Mouse (Mus musculus) hindbrain, embryonic 12.5 days (tissue): ENCODE measurements around the gene 1700028P14Rik. TPM values are rescaled to one million over a fixed set of nuclear protein-coding genes. Genes with fewer than 3 reads are reported as not detected.

ENCODE experiments used
- ATAC-seq: fragments of 200-750 bp; cut with Nextera tagmentation; 2 replicates; pipeline ENCODE4 v1.8.0; 2017; ENCODE audit warnings: moderate TSS enrichment; ENCODE audit not compliant: low FRiP score
- H3K27ac ChIP-seq: fragments of 300-500 bp; sonication (generic); 2 replicates; pipeline ENCODE4 v1.5.1; 2016; ENCODE audit warnings: mild to moderate bottlenecking
- H3K27me3 ChIP-seq: fragments of 300-500 bp; sonication (generic); 2 replicates; pipeline ENCODE4 v1.6.1; 2016; ENCODE audit warnings: mild to moderate bottlenecking
- H3K36me3 ChIP-seq: fragments of 300-500 bp; sonication (generic); 2 replicates; pipeline ENCODE4 v1.6.1; 2016; ENCODE audit warnings: mild to moderate bottlenecking
- H3K4me1 ChIP-seq: fragments of 300-500 bp; sonication (generic); 2 replicates; pipeline ENCODE4 v1.6.1; 2016
- H3K4me2 ChIP-seq: fragments of 300-500 bp; sonication (generic); replicated peaks from 2 replicates; pipeline ENCODE4 v1.6.1; 2016; ENCODE audit warnings: mild to moderate bottlenecking
- H3K4me3 ChIP-seq: fragments of 300-500 bp; sonication (generic); 2 replicates; pipeline ENCODE4 v1.5.1; 2016; ENCODE audit warnings: mild to moderate bottlenecking
- H3K9ac ChIP-seq: fragments of 300-500 bp; sonication (generic); 2 replicates; pipeline ENCODE4 v1.6.1; 2016; ENCODE audit warnings: mild to moderate bottlenecking, moderate library complexity
- H3K9me3 ChIP-seq: fragments of 300-500 bp; sonication (generic); replicated peaks from 2 replicates; pipeline ENCODE4 v1.6.1; 2016; ENCODE audit warnings: mild to moderate bottlenecking
- WGBS: fragments of 180-500 bp; shearing (Covaris S2); methylation state at CpG from one replicate; pipeline ENCODE4 v1.1.7; 2016; 5-methylcytosine and 5-hydroxymethylcytosine counted together
- polyA plus RNA-seq: library from polyadenylated mRNA; unstranded; fragments of >200 nt; fragmentation: Nextera tagmentation; extraction: Ambion mirVana; gene quantifications from 2 replicates; pipeline ENCODE4 v1.2.1, GENCODE M21; 2016

1700028P14Rik gene
- polyA plus RNA-seq, 1 experiment from 2014 or later = 1.7 TPM

DNA sequence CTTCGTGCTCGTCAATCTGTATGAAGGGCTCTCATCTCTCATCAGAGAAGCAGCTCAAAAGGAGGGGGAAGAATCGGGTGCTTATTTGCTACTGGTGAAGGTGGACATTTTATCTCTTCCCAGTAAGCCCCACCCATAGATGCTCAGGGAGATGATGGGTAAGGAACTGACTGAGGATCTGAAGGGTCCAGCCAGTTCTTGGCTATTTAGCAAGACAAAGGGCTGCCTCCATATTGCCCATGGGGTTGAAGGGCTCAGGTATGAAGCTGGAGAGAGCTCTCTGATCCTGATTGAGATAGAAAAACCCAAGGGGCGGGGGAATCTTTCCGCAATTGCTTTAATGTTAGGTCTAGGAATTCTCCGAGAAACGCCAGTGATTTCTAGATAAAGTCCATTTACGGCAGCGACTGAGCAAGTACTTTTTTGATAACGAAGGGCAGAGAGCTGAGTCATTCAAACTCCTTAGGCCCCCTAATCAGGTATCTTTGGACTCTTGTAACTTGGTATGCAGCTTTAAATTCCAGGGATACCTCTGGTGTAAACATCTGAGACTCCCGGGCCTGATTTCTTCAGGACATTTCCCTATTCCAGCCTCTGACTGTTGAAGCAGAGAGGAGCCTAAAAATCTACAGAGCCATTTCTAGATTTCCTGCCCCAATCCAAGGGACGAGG lies 4.8 kb upstream of the 1700028P14Rik start:
- Histone ChIP-seq H3K27ac (no peak overlapping the region), H3K9me3 (no peaks in the 10 kb centered on the region), H3K27me3 (no peaks in the 10 kb centered on the region), H3K4me2 (no peak overlapping the region), H3K4me3 (no peak overlapping the region), H3K9ac (no peak overlapping the region), H3K36me3 (no peaks in the 10 kb centered on the region), H3K4me1 (no peaks in the 10 kb centered on the region)
- 70% methylated on average over 12 of the region's 12 CpGs for WGBS
- no peak for ATAC-seq

DNA sequence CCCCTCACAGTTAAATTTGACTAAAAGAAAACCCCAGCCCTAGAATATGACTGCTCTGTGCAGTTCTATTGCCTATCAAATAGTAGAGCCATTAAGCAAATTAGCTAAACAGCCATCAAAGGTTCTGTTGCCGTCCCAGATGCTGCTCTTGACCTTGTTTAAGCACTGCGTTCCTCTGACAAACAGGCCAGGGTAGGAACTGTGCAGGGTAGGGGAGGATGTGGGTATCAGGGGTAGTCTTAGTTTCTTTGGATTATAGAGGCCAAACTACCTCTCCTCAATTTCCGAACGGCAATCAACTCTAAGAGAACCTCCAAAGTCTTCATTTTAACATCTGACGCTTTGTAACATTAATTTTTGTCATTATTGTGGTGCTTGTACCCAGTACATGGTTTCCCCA lies 542 bp upstream of the 1700028P14Rik start:
- 95% methylated on average over 5 of the region's 5 CpGs for WGBS
- Histone ChIP-seq H3K4me2 (no peak overlapping the region), H3K9ac (no peak overlapping the region), H3K4me1 (no peaks in the 10 kb centered on the region), H3K36me3 (no peaks in the 10 kb centered on the region), H3K9me3 (no peaks in the 10 kb centered on the region), H3K4me3 (no peak overlapping the region), H3K27ac (no peak overlapping the region), H3K27me3 (no peaks in the 10 kb centered on the region)
- peak; percentile 8; the same call in 1 of the 2 replicates for ATAC-seq

GRCm38 (mm10) chr19:23647308-23647707 lies 5.3 kb downstream of the 1700028P14Rik start:
- H3K36me3 ChIP-seq = no peaks in the 10 kb centered on the region
- H3K27ac ChIP-seq = no peak overlapping the region
- no peaks in the 10 kb centered on the region for H3K27me3 ChIP-seq
- no peak overlapping the region for H3K4me2 ChIP-seq
- no peak for ATAC-seq
- H3K9ac ChIP-seq = no peak overlapping the region
- no peaks in the 10 kb centered on the region for H3K4me1 ChIP-seq
- H3K9me3 ChIP-seq = no peaks in the 10 kb centered on the region
- H3K4me3 ChIP-seq = no peak overlapping the region
- 91% methylated on average over 7 of the region's 7 CpGs for whole genome bisulfite sequencing

GRCm38 (mm10) chr19:23645347-23645746 lies 7.3 kb downstream of the 1700028P14Rik start:
- no peaks in the 10 kb centered on the region for H3K27me3 ChIP-seq
- no peaks in the 10 kb centered on the region for H3K4me1 ChIP-seq
- ATAC-seq = no peak
- WGBS = 72% methylated on average over 7 of the region's 7 CpGs
- no peaks in the 10 kb centered on the region for H3K9me3 ChIP-seq
- H3K4me2 ChIP-seq = no peak overlapping the region
- H3K4me3 ChIP-seq = no peak overlapping the region
- no peak overlapping the region for H3K9ac ChIP-seq
- no peaks in the 10 kb centered on the region for H3K36me3 ChIP-seq
- no peak overlapping the region for H3K27ac ChIP-seq

DNA sequence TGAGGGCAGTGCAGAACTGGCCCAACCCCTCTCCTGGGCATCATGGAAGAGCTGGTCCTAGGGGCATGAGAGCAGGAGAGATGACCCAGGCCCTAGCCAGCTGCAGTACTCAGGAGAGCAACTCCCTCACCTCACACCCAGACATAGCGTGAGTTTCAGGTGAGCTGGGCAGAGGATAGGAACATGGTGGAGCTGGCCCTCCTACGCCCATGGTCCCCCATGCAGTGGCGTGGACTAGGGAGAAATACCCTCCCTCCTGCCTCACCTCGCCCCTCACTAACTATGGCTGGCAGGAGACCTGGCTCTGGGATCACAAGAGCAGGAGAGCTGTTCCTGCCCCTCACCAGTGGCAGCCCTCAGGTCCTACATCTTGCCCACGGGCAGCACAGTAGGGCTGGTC lies 8.8 kb downstream of the 1700028P14Rik start:
- Histone ChIP-seq H3K4me3 (no peak overlapping the region), H3K9ac (no peak overlapping the region), H3K27ac (no peak overlapping the region), H3K36me3 (no peaks in the 10 kb centered on the region), H3K9me3 (no peaks in the 10 kb centered on the region), H3K27me3 (no peaks in the 10 kb centered on the region), H3K4me2 (no peak overlapping the region), H3K4me1 (no peaks in the 10 kb centered on the region)
- 83% methylated on average over 5 of the region's 5 CpGs for WGBS
- ATAC-seq = no peak

- Histone ChIP-seq H3K9ac (no peak overlapping the region), H3K4me3 (no peak overlapping the region), H3K4me1 (peaks cover 2% of the 10 kb centered on the region; the same call in 1 of the 2 replicates), H3K36me3 (no peaks in the 10 kb centered on the region), H3K4me2 (no peak overlapping the region), H3K9me3 (no peaks in the 10 kb centered on the region), H3K27me3 (no peaks in the 10 kb centered on the region), H3K27ac (no peak overlapping the region)
- WGBS = 31% methylated on average over 5 of the region's 5 CpGs
- no peak for ATAC-seq
Observed at GRCm38 (mm10) chr19:23636786-23637185, 15.8 kb downstream of the 1700028P14Rik start.

GRCm38 (mm10) chr19:23631611-23632492 lies 20.8 kb downstream of the 1700028P14Rik start:
- Histone ChIP-seq H3K4me2 (no peak overlapping the region), H3K27me3 (no peaks in the 10 kb centered on the region), H3K36me3 (no peaks in the 10 kb centered on the region), H3K9me3 (no peaks in the 10 kb centered on the region), H3K27ac (no peak overlapping the region), H3K9ac (no peak overlapping the region), H3K4me1 (peaks cover 1% of the 10 kb centered on the region; the same call in 1 of the 2 replicates), H3K4me3 (no peak overlapping the region)
- ATAC-seq = no peak
- WGBS = 60% methylated on average over 11 of the region's 11 CpGs

- WGBS = 93% methylated on average over 7 of the region's 7 CpGs
- H3K4me3 ChIP-seq = no peak overlapping the region
- no peak for ATAC-seq
- no peak overlapping the region for H3K27ac ChIP-seq
- no peaks in the 10 kb centered on the region for H3K4me1 ChIP-seq
- H3K27me3 ChIP-seq = no peaks in the 10 kb centered on the region
- H3K9ac ChIP-seq = no peak overlapping the region
- H3K9me3 ChIP-seq = no peaks in the 10 kb centered on the region
- no peak overlapping the region for H3K4me2 ChIP-seq
- H3K36me3 ChIP-seq = no peaks in the 10 kb centered on the region
Observed at GRCm38 (mm10) chr19:23614268-23614667, 38.3 kb downstream of the 1700028P14Rik start.

DNA sequence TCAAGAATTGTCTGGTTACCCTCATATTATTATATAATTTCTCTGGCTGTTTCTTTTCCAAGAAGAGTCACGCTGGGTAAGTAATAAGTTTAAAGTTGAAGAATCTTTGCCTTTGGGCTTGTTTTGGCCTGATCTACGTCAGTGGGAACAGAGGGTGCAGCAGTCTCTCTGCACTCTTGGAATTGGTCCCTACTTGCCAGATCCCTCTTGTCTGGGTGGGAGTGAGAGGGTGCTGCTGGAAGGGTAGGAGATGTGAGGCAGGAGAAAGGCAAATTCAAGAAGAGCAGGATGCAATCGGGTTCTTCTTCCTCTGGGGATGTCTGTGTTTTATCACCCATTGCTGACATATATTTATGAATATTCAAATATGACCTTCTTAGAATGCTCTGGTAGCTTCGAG lies 42.9 kb downstream of the 1700028P14Rik start:
- no peaks in the 10 kb centered on the region for H3K9me3 ChIP-seq
- H3K9ac ChIP-seq = no peak overlapping the region
- no peak overlapping the region for H3K4me2 ChIP-seq
- no peak for ATAC-seq
- H3K4me3 ChIP-seq = no peak overlapping the region
- no peak overlapping the region for H3K27ac ChIP-seq
- H3K4me1 ChIP-seq = no peaks in the 10 kb centered on the region
- 87% methylated on average over 4 of the region's 4 CpGs for WGBS
- no peaks in the 10 kb centered on the region for H3K27me3 ChIP-seq
- no peaks in the 10 kb centered on the region for H3K36me3 ChIP-seq

DNA sequence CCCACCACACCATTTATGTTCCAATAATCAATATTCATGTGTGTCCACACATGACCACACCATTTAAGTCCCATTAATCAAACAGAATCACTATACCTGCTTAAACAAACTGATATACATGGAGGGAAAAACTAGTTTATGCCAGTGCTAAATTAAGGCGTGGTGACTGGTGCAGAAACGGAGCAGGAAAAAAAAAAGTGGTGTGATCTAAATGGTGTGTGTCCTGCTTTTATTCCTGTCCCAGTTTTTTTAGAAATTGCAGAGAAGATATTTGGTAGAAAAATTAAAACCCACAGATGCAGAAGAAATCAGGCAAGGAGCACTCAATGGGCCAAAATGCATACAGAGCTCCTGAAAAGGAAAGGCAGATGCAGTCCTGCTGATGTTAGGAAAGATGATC lies 44.7 kb downstream of the 1700028P14Rik start:
- H3K27me3 ChIP-seq = no peaks in the 10 kb centered on the region
- H3K4me2 ChIP-seq = no peak overlapping the region
- 91% methylated on average over 2 of the region's 2 CpGs for WGBS
- ATAC-seq = no peak
- H3K9me3 ChIP-seq = no peaks in the 10 kb centered on the region
- H3K36me3 ChIP-seq = no peaks in the 10 kb centered on the region
- H3K27ac ChIP-seq = no peak overlapping the region
- no peak overlapping the region for H3K9ac ChIP-seq
- H3K4me3 ChIP-seq = no peak overlapping the region
- H3K4me1 ChIP-seq = no peaks in the 10 kb centered on the region

- Histone ChIP-seq H3K9ac (no peak overlapping the region), H3K4me3 (no peak overlapping the region), H3K27ac (no peak overlapping the region), H3K4me2 (no peak overlapping the region), H3K4me1 (no peaks in the 10 kb centered on the region), H3K9me3 (no peaks in the 10 kb centered on the region), H3K36me3 (no peaks in the 10 kb centered on the region), H3K27me3 (no peaks in the 10 kb centered on the region)
- 85% methylated on average over 3 of the region's 3 CpGs for WGBS
- no peak for ATAC-seq
Observed at GRCm38 (mm10) chr19:23594950-23595349, 57.7 kb downstream of the 1700028P14Rik start.

DNA sequence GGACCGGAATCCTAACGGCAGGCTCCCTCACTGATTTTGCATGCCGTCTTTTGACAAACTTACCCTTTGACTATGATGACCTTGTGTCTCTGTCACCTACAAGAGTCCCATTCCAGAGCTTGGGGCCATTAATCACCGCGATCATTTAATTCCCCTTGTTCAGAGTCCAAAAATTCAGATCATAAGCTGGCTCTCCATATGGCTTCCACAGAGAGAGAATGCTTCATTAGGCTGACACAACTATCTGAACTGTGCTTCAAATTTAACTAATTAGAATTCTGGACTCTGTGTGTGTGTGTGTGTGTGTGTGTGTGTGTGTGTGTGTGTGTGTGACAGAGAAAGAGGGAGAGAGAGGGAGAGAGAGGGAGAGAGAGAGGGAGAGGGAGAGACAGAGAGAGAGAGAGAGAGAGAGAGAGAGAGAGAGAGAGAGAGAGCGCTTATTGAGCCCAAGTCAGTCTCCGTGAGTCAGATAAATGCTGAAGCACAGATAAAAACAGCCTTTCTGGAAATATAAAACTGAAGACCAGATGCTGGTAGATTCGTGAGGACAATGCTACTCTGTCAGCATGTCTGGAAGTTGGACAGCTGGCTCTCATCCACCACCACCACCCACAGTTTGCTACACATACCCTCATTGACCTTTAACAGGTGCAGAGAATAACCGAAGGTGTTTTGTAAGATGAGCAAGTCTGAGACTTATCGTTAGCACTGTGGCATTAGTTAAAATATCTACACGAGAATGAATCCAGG lies 73.8 kb downstream of the 1700028P14Rik start:
- WGBS = 86% methylated on average over 11 of the region's 11 CpGs

More for the DNA sequence above, 73.8 kb downstream of the 1700028P14Rik start:
- no peaks in the 10 kb centered on the region for H3K27me3 ChIP-seq
- H3K4me1 ChIP-seq = no peaks in the 10 kb centered on the region
- no peak overlapping the region for H3K27ac ChIP-seq
- H3K36me3 ChIP-seq = no peaks in the 10 kb centered on the region
- H3K9ac ChIP-seq = no peak overlapping the region
- no peak overlapping the region for H3K4me3 ChIP-seq
- no peak for ATAC-seq
- H3K9me3 ChIP-seq = no peaks in the 10 kb centered on the region
- no peak overlapping the region for H3K4me2 ChIP-seq
